Mouse (Mus musculus) midbrain, embryonic 11.5 days (tissue): ENCODE data around the gene Pibf1. TPM values are rescaled to one million over a fixed set of nuclear protein-coding genes. Genes with fewer than 3 reads are reported as not detected.

Source experiments
- ATAC-seq: fragments of 200-750 bp; cut with Nextera tagmentation; 2 replicates; pipeline ENCODE4 v1.8.0; 2017; ENCODE audit warnings: moderate TSS enrichment, moderate library complexity; ENCODE audit not compliant: low FRiP score
- DNase-seq: peaks from one replicate; pipeline ENCODE4 v3.0.0; 2015; ENCODE audit warnings: low spot score; ENCODE audit errors: missing footprints
- H3K27ac ChIP-seq: fragments of 300-500 bp; sonication (generic); 2 replicates; pipeline ENCODE4 v1.5.1; 2014; ENCODE audit warnings: low read depth, low read length
- H3K27me3 ChIP-seq: fragments of 300-500 bp; sonication (generic); 2 replicates; pipeline ENCODE4 v1.6.1; 2014; ENCODE audit warnings: mild to moderate bottlenecking, low read length, moderate library complexity, mixed read lengths; ENCODE audit not compliant: control insufficient read depth, insufficient read depth
- H3K36me3 ChIP-seq: fragments of 300-500 bp; sonication (generic); 2 replicates; pipeline ENCODE4 v1.6.1; 2014; ENCODE audit warnings: mild to moderate bottlenecking, low read length, moderate library complexity, mixed read lengths; ENCODE audit not compliant: control insufficient read depth, insufficient read depth
- H3K4me1 ChIP-seq: fragments of 300-500 bp; sonication (generic); 2 replicates; pipeline ENCODE4 v1.6.1; 2014; ENCODE audit warnings: low read length; ENCODE audit not compliant: control insufficient read depth, insufficient read depth
- H3K4me2 ChIP-seq: fragments of 300-500 bp; sonication (generic); 2 replicates; pipeline ENCODE4 v1.6.1; 2014; ENCODE audit warnings: mild to moderate bottlenecking, moderate library complexity
- H3K4me3 ChIP-seq: fragments of 300-500 bp; sonication (generic); 2 replicates; pipeline ENCODE4 v1.5.1; 2014; ENCODE audit warnings: low read depth, low read length
- H3K9ac ChIP-seq: fragments of 300-500 bp; sonication (generic); 2 replicates; pipeline ENCODE4 v1.6.1; 2014; ENCODE audit warnings: low read length
- H3K9me3 ChIP-seq: fragments of 300-500 bp; sonication (generic); 2 replicates; pipeline ENCODE4 v1.6.1; 2016; ENCODE audit warnings: low read length; ENCODE audit not compliant: control insufficient read depth
- WGBS: fragments of 180-500 bp; shearing (Covaris S2); extraction: QIAGEN DNeasy Blood & Tissue Kit; methylation state at CpG from one replicate; pipeline ENCODE4 v1.1.7; 2014; 5-methylcytosine and 5-hydroxymethylcytosine counted together
- polyA plus RNA-seq: library from polyadenylated mRNA; unstranded; fragments of >200 nt; fragmentation: Nextera tagmentation; extraction: Ambion mirVana; gene quantifications from 2 replicates; pipeline ENCODE4 v1.2.1, GENCODE M21; 2014

Pibf1 gene
- polyA plus RNA-seq, result 22.8 and 27.1 TPM in 2 replicates

- H3K4me3 ChIP-seq, result peak within 1 kb of the TSS; percentile 88
- DNase-seq (peak; percentile 100), ATAC-seq (peak; percentile 99)
- under 1% methylated on average over 71 of the region's 73 CpGs for WGBS
- peak within 1 kb of the TSS; percentile 52; the same call in 1 of the 2 replicates for H3K27ac ChIP-seq
- H3K4me1 ChIP-seq, result peaks cover 7% of the 10 kb centered on the region
- H3K9ac ChIP-seq, result peak within 1 kb of the TSS; percentile 90
- H3K27me3 ChIP-seq, result no peaks in the 10 kb centered on the region
- H3K9me3 ChIP-seq, result no peaks in the 10 kb centered on the region
- H3K4me2 ChIP-seq, result peak within 1 kb of the TSS; percentile 54
- H3K36me3 ChIP-seq, result no peaks in the 10 kb centered on the region
These were observed at the start of gene Pibf1, which contains the start of gene Dis3 for GRCm38 (mm10) chr14:99099267-99099966. TSS of gene Pibf1 (plus strand) at chr14:99099424. TSS of gene Dis3 (minus strand) at chr14:99099770.

GRCm38 (mm10) chr14:99058959-99059586, 40.2 kb upstream of the Pibf1 start:
- no peak overlapping the region for H3K4me2 ChIP-seq
- no peak overlapping the region for H3K9ac ChIP-seq
- no peak for DNase-seq
- no peak overlapping the region for H3K27ac ChIP-seq
- H3K9me3 ChIP-seq, result no peaks in the 10 kb centered on the region
- 93% methylated on average over 7 of the region's 7 CpGs for WGBS
- no peak for ATAC-seq
- no peaks in the 10 kb centered on the region for H3K27me3 ChIP-seq
- H3K4me1 ChIP-seq, result no peaks in the 10 kb centered on the region
- no peak overlapping the region for H3K4me3 ChIP-seq
- H3K36me3 ChIP-seq, result peaks cover 5% of the 10 kb centered on the region; the same call in 1 of the 2 replicates

GRCm38 (mm10) chr14:99060616-99061015, 38.6 kb upstream of the Pibf1 start:
- Histone ChIP-seq H3K4me1 (no peaks in the 10 kb centered on the region), H3K27ac (no peak overlapping the region), H3K4me2 (no peak overlapping the region), H3K9me3 (no peaks in the 10 kb centered on the region), H3K9ac (no peak overlapping the region), H3K4me3 (no peak overlapping the region), H3K36me3 (peaks cover 5% of the 10 kb centered on the region; the same call in 1 of the 2 replicates), H3K27me3 (no peaks in the 10 kb centered on the region)
- 93% methylated on average over 12 of the region's 12 CpGs for WGBS
- DNase-seq (no peak), ATAC-seq (no peak)

- H3K36me3 ChIP-seq, result peaks cover 10% of the 10 kb centered on the region; the same call in 1 of the 2 replicates
- no peak overlapping the region for H3K27ac ChIP-seq
- no peaks in the 10 kb centered on the region for H3K4me1 ChIP-seq
- H3K9me3 ChIP-seq, result no peaks in the 10 kb centered on the region
- ATAC-seq (no peak), DNase-seq (no peak)
- no peak overlapping the region for H3K9ac ChIP-seq
- H3K4me2 ChIP-seq, result no peak overlapping the region
- H3K4me3 ChIP-seq, result no peak overlapping the region
- H3K27me3 ChIP-seq, result no peaks in the 10 kb centered on the region
- WGBS, result 97% methylated on average over 2 of the region's 2 CpGs
These were observed 36.1 kb upstream of the Pibf1 start for GRCm38 (mm10) chr14:99063091-99063490.

- H3K4me3 ChIP-seq, result no peak overlapping the region
- no peaks in the 10 kb centered on the region for H3K27me3 ChIP-seq
- WGBS, result 92% methylated on average over 4 of the region's 4 CpGs
- no peak for DNase-seq
- H3K36me3 ChIP-seq, result peaks cover 12% of the 10 kb centered on the region; the same call in 1 of the 2 replicates
- ATAC-seq, result no peak
- no peaks in the 10 kb centered on the region for H3K4me1 ChIP-seq
- no peaks in the 10 kb centered on the region for H3K9me3 ChIP-seq
- H3K27ac ChIP-seq, result no peak overlapping the region
- no peak overlapping the region for H3K9ac ChIP-seq
- no peak overlapping the region for H3K4me2 ChIP-seq
These were observed 28.1 kb upstream of the Pibf1 start for GRCm38 (mm10) chr14:99071146-99071545.

- no peak overlapping the region for H3K4me2 ChIP-seq
- H3K27me3 ChIP-seq, result no peaks in the 10 kb centered on the region
- no peaks in the 10 kb centered on the region for H3K4me1 ChIP-seq
- no peak overlapping the region for H3K4me3 ChIP-seq
- no peak for DNase-seq
- H3K9me3 ChIP-seq, result no peaks in the 10 kb centered on the region
- no peak overlapping the region for H3K9ac ChIP-seq
- ATAC-seq, result no peak
- whole genome bisulfite sequencing, result 95% methylated on average over 7 of the region's 7 CpGs
- H3K27ac ChIP-seq, result no peak overlapping the region
- H3K36me3 ChIP-seq, result peaks cover 9% of the 10 kb centered on the region
These were observed 10.3 kb upstream of the Pibf1 start for GRCm38 (mm10) chr14:99088947-99089346.

- Histone ChIP-seq H3K4me3 (peak overlapping the region; percentile 88), H3K4me2 (peak overlapping the region; percentile 51), H3K9me3 (no peaks in the 10 kb centered on the region), H3K36me3 (no peaks in the 10 kb centered on the region), H3K4me1 (peaks cover 7% of the 10 kb centered on the region), H3K27me3 (no peaks in the 10 kb centered on the region), H3K9ac (peak overlapping the region; percentile 65), H3K27ac (no peak overlapping the region)
- DNase-seq (no peak), ATAC-seq (no peak)
- WGBS, result 9% methylated on average over 20 of the region's 20 CpGs
These were observed 853 bp downstream of the Pibf1 start for GRCm38 (mm10) chr14:99099967-99100587.

- no peaks in the 10 kb centered on the region for H3K9me3 ChIP-seq
- H3K4me3 ChIP-seq, result no peak overlapping the region
- peaks cover 7% of the 10 kb centered on the region for H3K4me1 ChIP-seq
- H3K36me3 ChIP-seq, result no peaks in the 10 kb centered on the region
- H3K4me2 ChIP-seq, result no peak overlapping the region
- no peak overlapping the region for H3K27ac ChIP-seq
- ATAC-seq (no peak), DNase-seq (no peak)
- WGBS, result 90% methylated on average over 4 of the region's 4 CpGs
- H3K27me3 ChIP-seq, result no peaks in the 10 kb centered on the region
- H3K9ac ChIP-seq, result no peak overlapping the region
These were observed 3.8 kb downstream of the Pibf1 start for GRCm38 (mm10) chr14:99103050-99103449.
